Mouse (Mus musculus) heart, adult 11 months (tissue): ENCODE results near the gene Adgrg6.

ENCODE experiments used
- DNase-seq: peaks from one replicate; pipeline ENCODE4 v3.0.0; 2022

The Adgrg6 gene

DNA sequence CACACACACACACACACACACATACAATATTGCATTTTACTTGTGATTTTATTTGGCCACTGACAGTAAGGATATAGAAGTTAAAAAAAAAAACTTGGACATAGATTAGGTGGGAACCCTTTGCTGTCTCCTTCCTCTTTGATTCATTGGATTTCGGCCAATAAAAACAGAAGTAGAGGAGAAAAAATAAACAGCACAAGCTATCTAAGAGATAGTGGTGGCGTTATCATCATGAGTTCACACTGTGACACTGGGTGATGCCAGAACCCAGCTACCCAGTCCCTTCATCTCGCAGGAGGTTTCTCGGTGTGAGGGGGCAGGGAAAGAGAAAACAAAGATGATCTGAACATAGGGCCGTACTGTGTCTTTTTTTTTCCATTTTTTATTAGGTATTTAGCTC lies 62.2 kb downstream of the Adgrg6 start:
- DNase-seq: no peak

DNA sequence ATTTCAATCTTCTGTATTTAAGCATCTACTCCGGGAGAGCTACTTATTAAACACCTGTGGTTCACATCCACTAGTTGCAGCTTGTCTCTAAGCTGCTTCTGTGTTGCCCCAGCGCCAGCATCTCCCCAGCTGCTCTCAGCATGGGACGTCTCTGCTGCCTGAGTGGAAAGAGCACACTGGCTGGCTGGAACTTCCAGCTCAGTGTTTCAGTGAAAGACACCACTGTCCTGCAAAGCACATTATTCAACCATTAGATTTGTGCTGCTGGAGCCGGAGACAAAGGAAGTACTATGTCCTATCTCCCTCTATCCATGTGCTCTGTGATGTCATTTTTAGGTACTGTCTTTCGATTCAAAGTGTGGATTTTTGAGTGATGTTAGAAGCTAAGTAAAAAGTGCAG lies 63.0 kb downstream of the Adgrg6 start:
- no peak for DNase-seq

DNA sequence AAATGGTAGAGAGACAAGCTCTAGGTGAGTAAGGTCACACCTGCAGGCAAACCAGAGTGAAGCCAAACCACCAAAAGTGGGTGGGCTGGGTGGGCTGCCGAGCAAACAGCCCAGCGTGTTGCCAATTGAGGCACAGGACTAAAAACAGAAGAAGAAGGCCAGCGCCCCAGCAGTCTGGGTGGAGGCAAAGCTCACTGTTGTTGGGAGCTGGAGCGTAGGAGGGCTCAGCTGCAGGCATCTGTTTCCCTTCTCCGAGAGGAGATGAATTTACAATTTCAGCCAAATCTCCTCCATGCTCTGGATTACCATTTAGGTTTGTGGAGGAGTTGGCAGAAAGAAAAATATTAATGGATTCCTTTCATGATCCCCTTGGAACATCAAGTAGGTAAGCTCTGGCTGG lies 64.5 kb downstream of the Adgrg6 start:
- no peak for DNase-seq

DNA sequence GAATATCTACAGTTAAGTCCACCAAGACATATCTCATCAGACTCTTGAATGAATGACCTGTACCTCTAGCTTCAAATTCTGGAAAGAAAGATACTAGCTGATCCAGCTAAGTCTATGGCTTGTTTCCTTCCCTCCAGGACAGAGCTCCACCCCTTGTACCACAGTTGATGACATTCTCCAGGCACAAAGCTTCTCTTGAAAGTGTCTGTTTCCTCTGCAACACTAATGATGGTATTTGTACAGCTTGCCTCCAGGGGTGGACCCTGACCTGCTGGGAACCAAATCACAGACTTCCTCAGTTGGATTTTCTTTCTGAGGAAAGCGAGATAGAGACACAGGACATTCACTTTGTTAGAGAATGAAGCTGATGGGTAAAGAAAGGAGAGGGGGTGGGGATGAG lies 69.1 kb downstream of the Adgrg6 start:
- DNase-seq: no peak

DNA sequence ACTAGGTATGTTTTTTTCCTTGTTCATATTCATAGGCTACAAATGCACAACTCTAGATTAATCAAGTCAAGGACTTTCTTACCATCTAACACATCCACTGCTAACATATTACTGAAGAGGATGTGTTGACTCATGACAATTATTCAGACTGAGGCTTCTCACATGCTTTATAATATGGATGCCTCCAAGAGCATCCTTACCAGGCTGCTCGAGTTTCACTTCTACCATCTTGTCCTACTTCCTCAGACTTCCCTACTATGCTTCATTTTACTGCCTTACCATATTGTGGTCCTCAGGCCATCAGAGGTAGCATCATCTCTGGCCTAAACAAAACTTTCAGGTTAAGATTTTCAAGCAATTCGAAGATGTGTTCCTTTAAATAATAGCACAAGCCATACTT lies 69.8 kb downstream of the Adgrg6 start:
- DNase-seq: no peak

DNA sequence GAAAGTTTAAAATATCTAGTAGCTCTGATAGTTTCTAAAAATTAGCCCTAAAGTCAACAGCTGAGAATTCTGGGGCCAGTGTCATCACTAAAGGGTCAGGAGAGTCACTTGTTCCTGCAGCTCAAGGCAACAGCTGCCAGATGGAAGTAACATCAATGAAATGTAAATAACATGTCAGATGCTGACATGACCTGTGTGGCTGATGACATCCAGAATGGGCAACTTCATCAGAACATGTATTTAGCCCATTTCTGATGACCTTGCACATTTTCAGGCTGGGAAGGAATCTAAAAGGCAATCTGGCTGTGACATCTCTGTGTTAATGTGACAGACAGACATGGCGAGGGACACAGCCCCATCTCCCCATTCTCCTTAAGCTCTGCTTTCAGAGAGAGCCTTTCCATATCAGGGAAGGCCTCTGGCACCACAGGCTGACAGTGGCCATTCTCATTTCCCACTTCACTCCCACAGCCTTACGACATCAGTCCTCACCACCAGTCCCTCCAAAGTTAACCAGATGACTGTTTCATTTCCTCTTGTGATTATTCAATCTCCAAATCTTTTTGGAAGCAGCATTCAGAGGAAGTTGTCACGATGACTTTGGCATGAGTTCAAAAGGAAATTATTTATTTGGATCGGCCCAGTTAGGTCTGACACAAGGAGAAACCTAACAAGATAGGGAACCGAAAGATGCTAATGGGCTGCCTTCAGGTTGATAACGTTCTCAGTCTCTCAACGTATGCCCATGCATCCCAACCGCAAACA lies 70.7 kb downstream of the Adgrg6 start:
- DNase-seq: peak; percentile 88

DNA sequence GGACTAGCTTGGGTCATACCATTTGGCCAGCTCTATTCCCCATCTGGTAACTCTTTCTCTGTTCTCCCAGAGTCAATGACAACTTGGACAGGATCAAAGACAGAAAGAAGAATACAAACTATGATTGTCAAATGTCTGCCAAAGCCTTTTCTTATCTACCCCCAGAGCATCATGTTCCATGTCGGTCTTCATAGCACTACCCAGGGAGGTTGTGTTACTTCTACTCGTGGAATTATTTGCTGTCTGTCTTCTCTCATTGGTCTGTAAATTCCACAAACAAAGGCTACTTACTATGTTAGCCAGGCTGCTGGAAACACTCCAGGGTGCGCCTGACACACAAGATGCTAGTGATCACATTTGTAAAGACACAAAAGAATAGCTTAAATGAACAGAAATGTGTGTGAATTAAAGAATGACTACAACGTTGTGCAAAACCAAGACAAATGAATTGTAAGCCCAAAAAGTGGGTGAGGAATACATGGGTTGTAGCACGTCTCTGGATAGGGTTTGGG lies 74.4 kb downstream of the Adgrg6 start:
- no peak for DNase-seq

DNA sequence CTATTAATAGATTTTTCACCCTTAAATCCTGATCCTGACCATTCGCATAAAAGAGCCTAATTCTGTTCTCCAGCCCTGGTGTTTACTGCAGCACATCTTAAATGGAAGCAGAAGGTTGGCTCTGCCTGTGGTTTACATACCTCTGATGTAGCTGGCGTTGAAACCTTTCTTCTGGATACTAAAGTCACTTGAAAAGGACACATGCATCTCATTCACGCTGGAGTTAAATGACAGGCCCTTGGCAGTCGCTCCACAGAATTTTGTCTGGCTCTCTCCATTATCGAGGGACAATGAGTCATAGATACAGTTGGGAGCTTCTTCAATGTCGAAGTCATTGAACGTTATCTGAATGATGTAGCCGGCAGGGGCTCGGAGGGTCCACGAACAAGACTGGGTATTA lies 76.8 kb downstream of the Adgrg6 start:
- DNase-seq: no peak

DNA sequence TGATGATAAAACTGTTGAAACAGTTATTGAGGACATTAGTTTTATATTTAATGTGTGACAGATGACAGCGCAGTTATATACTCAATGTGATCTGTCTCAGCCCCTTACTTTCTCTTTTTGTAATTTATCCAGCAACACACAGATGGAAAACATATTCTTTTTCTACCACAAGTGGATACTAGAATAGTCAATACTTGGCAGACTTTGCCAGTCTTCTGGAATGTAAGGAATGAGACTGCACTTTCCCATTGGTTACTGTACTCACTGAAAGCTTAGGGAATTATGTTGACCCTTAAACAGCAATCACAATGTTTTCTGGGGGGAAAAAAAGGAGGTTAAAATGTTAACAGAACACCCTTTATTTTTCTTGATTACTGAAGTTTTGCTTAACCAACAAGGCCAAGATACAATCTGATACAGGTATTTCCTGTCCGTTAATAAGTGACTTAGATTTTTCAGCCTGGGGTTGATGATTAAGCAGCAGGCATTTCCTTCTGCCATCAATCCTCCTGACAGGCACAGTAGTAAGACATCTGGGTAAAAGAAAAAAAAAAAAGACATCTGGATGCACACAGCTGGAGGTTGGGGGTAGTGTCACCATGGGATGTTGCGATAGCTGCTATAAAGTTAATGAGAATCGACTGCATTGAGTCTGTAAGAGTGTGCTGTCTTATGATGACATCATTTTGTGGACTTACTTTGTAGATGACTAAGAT lies 81.5 kb downstream of the Adgrg6 start:
- DNase-seq: no peak

DNA sequence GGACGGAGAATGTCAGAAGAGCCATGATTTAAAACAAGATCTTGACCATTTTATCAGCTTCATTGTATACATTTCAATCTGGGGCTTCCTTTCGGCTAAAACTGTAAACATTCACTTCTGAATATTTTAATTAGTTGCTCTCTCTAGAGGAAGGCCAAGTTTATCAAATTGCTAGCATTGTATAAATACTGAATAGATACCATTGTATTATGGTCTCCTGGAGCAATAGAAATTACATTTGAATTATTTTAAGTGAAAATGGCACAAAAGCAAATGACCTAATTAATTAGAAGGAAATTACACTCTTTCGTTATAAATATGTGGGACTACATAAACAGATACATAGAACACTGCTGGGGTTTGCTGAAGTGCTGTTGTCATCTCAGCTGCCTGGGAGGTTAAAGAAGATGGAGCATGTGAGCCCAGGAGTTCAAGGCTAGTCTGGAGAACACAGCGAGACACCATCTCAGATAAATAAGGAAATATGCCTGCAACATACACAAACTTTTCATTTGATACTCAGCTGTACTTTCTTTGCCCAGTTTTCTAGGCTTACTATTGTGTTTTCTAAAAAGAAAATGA lies 84.4 kb downstream of the Adgrg6 start:
- no peak for DNase-seq

DNA sequence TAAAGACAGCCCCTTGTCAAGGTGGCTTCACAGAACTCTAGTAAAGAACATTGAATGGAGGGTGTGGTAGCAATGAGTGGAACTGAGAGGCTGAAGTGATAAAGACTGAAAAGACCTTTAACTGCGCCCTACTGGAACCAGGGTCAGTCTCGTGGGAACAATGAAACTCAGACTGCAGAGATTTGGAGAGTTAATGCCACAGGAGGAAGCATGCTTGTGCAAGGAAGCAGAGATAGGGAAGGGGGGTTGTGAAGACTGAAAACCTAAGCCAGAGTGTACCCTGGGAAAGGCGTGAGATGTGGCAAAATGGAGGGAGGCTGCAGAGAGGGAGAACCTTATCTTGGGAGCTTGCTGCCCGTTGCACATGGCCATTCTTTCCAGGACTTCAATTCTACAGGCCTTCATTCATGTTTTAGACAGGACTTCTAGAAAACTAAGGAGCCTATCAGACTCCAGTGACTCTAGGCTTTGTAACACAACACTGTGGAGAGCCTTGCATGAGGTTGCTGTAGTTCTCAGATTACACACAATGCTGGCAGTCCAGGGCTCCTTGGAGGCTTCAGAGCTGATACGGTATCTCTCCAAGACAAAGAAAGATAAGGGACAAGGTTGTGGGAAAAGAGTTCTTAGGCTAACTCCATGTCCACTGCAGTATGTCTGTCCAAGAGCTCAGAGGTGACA lies 85.1 kb downstream of the Adgrg6 start:
- DNase-seq: no peak

DNA sequence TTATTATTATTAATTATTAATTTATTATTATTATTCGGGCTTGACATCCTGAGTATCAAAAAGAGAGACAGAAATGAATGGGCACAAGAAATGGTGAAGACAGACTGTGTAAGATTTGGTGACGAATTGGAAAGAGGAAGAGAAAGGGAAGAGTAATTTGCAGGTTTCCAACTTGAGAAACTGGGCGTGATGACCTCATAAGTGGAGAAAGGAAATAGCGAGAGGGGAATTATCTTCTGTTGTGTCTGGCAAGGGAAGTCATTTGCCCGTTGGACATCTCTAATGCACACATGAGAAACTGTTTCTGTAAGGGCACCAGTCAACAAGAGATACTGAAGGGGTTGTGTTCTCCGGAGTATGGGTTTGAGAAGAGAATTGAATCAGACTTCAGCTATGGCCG lies 85.6 kb downstream of the Adgrg6 start:
- no peak for DNase-seq

DNA sequence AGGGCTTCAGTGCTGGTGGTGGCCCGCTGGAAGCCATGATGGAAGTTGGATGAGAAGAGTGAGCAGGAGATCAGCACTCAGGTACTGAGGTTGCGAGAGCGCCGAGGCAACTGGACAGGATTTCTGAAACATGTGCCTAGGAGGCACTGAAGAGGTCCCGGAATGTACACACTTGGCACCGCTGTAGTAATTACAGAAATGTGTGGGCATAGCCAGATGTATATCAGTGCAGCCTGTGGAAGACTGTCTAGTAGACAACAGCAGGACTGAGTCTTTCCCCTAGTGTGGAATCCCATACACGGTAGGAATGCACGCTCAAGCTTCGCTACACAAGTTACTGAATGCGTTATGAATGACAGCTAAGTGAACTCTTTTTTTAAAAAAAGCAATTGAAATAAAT lies 86.1 kb downstream of the Adgrg6 start:
- no peak for DNase-seq

DNA sequence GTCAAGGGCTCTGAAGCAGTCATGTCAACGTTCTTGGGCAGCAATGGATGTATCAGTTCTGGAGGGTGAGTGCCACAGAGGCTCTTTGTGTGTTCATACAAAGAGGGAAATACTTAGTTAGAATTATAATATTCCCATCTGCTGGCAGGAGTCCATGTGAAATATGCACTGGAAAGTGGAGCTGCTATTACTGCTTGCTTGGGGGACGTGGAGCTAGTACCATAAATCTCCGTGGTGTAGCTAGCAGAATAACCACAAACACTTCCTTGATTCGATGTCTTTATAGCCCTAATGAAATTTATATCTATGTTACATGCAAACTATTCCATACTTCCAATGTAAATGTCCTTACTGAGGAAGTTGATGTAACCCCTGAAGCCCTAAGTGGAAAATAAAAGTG lies 91.0 kb downstream of the Adgrg6 start:
- no peak for DNase-seq

DNA sequence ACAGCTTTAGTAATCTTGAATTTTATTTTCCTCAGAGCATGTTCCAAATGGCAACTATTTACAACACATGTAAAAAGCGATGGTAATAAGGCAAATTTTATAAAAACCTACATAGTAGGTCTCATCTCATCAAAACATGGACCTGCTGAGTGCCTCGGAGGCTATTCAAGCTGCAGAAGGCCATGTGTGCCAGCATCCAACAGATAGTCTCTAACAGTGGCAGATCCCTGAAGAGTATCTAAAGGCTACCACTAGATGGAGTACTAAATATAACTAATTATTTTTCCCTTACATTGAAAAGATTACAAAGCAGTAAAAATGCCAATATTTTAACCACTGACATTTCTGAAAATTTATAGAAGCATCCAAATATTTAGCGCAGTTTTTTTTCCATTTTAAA lies 93.6 kb downstream of the Adgrg6 start:
- DNase-seq: no peak

DNA sequence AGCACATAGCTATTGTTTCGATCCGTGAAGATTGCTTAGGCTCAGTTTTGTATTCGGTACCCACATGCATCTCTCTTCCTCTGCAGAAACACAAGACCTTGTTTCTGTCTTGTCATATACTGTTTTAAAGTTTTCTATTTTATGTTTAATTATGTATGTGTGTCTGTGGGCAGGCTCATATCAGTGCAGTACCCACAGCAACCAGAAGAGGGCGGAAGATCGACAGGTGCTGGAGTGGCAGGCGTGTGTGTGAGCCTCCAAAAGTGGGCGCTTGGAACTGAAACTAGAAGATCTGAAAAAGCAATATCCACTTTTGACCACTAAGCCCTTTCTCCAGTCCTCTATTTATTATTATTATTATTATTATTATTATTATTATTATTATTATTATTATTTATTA lies 95.4 kb downstream of the Adgrg6 start:
- DNase-seq: no peak

DNA sequence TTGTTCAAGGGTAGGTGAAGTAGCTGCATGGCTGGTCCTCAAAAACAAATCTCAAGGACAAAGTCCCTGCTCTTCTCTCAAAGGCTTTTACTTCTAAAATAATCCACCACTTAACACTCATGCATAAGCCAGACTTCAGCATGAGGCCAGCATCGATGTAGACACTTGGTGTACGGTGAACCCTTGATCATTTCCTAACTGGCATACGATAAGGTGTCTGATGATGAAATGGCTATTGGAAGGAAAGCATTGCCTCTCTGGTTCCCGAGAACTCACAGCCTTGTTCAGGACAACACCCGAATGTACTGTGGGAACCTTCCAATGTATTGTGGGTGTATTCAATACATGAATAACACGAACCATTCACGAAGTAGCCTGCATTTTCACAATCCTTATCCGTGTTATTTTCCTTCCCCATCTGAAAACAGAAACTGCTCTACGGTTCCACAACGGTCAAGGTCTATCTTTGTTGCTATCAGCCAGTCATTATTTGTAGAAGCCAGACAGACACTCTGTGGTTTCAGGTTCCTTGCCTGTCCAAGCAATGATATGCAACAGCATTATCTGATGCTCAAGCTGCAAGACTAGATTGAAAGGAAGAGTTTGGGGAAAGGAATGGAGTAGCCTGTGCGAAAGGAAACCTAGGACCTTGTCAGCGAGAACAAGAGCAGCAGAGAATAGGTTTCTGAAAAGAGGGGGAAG lies 99.7 kb downstream of the Adgrg6 start:
- no peak for DNase-seq

DNA sequence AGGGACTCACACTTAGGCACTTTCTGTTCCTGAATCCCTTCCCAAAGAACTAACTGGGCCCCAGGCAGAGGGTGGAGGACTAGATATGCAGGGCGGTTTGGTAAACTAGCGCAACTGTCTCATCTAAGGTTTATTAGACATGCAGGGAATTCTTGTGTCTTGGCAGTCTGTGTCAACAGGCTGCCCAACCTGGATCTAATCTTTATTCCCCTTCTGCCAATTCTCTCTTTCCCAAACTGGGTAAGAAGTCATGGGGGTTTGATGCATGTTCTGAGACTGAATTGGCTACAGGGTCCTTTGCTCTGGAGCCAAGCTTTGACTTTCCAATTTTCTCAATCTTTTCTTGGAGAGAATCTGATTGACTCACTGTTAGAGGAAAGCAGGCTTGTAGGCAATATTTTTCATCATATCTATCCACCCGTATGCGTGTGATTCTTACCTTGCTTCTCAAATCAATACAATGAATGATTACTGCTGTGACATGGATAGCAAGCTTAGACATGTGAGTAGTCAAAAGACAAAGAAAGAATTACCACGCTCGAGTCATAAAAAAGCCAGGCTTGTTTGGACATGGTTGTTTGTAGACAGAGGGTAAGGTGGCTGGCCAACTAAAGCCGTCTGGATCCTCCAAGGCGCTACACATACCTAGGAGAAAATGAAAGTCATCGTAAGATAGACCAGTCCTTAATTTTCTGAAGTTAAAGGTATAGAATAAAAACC lies 104.4 kb downstream of the Adgrg6 start:
- no peak for DNase-seq

DNA sequence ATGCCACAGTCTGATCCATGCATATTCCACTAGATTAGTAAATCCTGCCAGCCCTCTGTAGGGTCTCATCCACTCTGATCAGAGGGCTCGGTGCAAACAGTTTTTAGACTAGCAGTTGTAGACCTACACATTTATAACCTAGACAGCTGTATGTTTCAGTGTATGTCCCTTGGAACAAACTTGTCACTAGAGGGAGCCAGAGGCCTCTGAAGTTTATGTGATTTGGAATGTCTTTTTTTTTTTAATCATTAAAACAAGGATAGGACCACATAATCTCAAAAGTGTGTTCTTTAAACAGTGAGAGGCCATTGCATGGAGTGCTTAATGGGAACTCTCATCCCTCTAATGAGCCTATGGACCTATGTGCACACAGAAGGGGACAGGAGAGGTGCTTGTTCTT lies 141.4 kb downstream of the Adgrg6 start:
- no peak for DNase-seq

DNA sequence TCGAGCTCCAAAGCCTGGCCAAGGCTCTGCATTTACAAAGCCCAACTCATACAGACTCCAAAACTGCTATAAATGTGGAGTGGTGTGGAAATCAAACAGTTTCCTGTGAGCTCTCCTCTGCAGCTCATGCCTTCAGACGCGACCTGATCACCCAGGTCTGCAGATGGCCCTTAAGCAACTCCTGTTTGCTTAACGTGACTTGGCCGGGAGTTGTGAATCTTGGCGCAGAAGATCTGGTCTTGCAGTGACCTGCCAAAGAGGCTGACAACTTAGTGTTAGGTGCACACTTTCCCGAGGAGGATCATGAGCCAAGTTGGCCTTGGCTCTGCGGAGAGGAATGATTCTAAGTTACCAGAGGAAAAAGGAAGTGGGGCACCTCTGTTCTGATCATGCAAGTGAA lies 143.7 kb downstream of the Adgrg6 start:
- peak; percentile 91 for DNase-seq

DNA sequence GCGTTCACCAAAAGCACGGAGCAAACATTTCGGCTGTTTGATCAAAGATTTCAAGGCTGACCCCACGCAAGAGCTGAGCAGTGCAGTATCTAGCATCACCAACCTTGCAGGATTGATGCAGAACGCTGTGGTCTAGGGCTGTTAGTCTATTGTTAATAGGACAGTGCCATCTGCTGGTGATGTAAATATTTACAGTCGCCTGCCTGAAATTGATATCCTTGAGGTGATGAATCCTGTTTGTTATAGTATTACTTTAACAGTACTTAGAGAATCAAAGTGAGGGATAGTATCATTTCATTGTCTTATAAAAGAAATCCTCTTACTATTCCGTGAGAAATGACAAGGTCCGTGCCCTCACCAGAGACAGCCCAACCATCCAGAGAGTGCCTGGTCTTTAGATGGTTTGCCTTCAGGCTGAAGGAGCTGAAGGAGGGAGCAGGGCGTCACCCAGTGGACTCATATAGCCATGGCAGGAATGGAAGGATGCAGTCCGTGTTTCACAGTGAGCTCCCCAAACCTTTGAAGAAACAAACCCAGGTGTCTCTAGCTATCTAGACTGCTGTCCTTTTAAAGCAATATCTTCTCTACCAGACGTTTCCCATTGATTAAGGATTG lies 154.3 kb downstream of the Adgrg6 start:
- peak; percentile 81 for DNase-seq

DNA sequence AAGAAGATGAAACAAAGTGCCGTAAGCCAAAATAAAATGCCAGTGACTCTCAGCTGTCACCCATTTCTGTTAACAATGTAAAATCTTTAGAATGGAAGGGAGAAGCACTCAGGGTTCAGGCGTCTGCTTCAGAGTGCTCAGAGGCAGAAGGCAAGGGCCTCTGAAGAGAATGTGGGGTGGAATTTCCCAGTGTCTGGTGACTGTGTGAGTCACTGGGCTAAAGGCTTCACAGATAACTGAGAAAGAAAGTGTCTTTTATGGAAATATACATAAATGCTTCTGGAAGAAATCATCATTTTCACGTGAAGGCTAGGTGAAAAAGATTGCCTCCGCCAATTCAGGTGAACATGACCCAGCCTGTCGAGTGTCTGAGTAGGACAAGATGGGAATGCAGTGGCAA lies 159.9 kb downstream of the Adgrg6 start:
- no peak for DNase-seq
